Mouse (Mus musculus): ENCODE results near the gene Nufip1. TPM values are rescaled to one million over a fixed set of nuclear protein-coding genes. Genes with fewer than 3 reads are reported as not detected.

Nufip1 gene
- polyA plus RNA-seq, 1 experiment from 2014 or later, result 16.6 TPM

DNA sequence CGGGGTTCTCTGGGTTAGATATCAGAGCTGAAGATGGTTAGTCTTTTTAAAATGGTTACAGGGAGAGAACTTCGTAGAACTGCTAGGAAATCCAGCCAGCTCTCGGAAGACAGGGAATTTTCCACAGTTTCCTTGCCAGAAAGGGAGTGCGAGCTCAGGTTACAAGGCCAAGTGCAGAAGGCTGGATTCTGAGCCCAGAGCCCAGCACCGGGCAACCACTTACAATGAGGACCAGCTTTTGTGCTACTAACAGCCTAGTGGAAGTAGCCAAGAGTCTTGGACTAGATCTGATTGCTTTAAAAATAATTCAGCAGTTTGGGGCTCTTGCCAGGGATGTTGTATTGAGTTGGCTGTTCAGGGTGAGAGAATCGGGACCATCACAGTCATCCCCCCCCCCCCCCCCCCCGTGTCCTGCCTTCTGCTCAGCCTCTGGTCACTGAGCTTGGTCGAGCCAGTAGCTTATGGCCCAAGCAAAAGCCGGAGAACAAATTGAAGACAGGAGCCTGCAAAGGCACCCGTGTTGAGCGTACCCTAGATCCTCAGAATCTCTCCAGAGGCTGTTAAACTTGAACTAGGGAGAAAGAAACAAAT, 59.3 kb downstream of the Nufip1 start:
- H3K27ac ChIP-seq, result no peak overlapping the region
- H3K27me3 ChIP-seq (ENCODE audit: insufficient read depth, poor library complexity, severe bottlenecking), result no peaks in the 10 kb centered on the region
- H3K4me1 ChIP-seq, result peaks cover 6% of the 10 kb centered on the region
- WGBS, result 67% methylated on average over 11 of the region's 11 CpGs
- H3K36me3 ChIP-seq, result no peaks in the 10 kb centered on the region
- no peak overlapping the region for H3K4me3 ChIP-seq
- DNase-seq (ENCODE audit: low spot score), result no peak
- no peaks in the 10 kb centered on the region for H3K9me3 ChIP-seq

DNA sequence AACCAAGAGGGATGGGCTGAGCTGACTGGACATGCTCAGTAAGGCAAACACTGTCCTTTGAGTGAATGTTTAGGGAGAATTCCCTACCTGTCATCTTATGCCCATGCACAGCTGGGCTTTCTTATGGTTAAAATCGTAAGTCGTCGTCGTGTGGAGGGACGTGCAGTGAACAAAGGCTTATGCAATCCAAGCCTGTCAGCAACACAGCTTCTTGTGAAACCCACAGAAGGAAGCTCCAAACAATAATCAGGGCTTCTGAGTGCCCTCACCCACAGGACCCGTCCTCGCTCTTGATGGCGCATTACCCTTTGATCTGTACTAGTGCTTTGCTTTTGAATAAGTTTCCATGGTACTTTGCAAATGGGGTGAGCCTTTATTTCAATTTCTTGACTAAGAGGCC, 60.6 kb downstream of the Nufip1 start:
- WGBS, result 88% methylated on average over 8 of the region's 8 CpGs
- H3K27ac ChIP-seq, result no peak overlapping the region
- H3K4me1 ChIP-seq, result no peaks in the 10 kb centered on the region
- H3K9me3 ChIP-seq, result no peaks in the 10 kb centered on the region
- no peaks in the 10 kb centered on the region for H3K36me3 ChIP-seq
- no peak for DNase-seq (ENCODE audit: low spot score)
- H3K4me3 ChIP-seq, result no peak overlapping the region
- H3K27me3 ChIP-seq (ENCODE audit: insufficient read depth, poor library complexity, severe bottlenecking), result no peaks in the 10 kb centered on the region

DNA sequence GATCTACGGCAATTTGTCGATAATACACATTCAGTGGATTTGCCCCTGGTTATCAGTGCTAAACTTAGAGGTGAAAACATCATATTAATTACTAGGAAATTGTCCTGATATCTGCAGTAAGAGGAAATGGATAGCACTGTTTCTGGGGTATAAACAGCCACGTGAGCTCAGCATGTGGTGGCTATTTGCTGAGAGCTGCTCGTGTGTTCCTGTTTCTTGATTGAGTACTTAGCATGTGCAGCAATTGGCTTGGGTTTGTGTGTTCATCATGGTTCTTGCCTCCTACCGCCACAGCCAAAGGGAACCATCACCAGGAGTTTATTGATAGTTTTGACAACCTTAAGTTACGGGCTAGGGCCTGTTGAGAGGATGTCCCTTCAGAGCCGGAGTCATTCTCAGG, 63.6 kb downstream of the Nufip1 start:
- H3K4me1 ChIP-seq, result no peaks in the 10 kb centered on the region
- no peaks in the 10 kb centered on the region for H3K9me3 ChIP-seq
- 79% methylated on average over 7 of the region's 7 CpGs for WGBS
- H3K27me3 ChIP-seq (ENCODE audit: insufficient read depth, poor library complexity, severe bottlenecking), result no peaks in the 10 kb centered on the region
- H3K4me3 ChIP-seq, result no peak overlapping the region
- H3K27ac ChIP-seq, result no peak overlapping the region
- H3K36me3 ChIP-seq, result no peaks in the 10 kb centered on the region
- no peak for DNase-seq (ENCODE audit: low spot score)

GRCm38 (mm10) chr14:76175808-76176207, 65.1 kb downstream of the Nufip1 start:
- H3K9me3 ChIP-seq, result no peaks in the 10 kb centered on the region
- no peak overlapping the region for H3K27ac ChIP-seq
- H3K36me3 ChIP-seq, result no peaks in the 10 kb centered on the region
- H3K4me3 ChIP-seq, result no peak overlapping the region
- no peak for DNase-seq (ENCODE audit: low spot score)
- H3K27me3 ChIP-seq (ENCODE audit: insufficient read depth, poor library complexity, severe bottlenecking), result no peaks in the 10 kb centered on the region
- WGBS, result 49% methylated on average over 5 of the region's 5 CpGs
- no peaks in the 10 kb centered on the region for H3K4me1 ChIP-seq

- H3K4me3 ChIP-seq, result no peak overlapping the region
- no peaks in the 10 kb centered on the region for H3K4me1 ChIP-seq
- no peak overlapping the region for H3K27ac ChIP-seq
- WGBS, result 91% methylated on average over 9 of the region's 9 CpGs
- H3K36me3 ChIP-seq, result no peaks in the 10 kb centered on the region
- no peak for DNase-seq (ENCODE audit: low spot score)
- no peaks in the 10 kb centered on the region for H3K27me3 ChIP-seq (ENCODE audit: insufficient read depth, poor library complexity, severe bottlenecking)
- no peaks in the 10 kb centered on the region for H3K9me3 ChIP-seq
Measured at GRCm38 (mm10) chr14:76177230-76177629, 66.5 kb downstream of the Nufip1 start.

- Histone ChIP-seq H3K27ac (no peak overlapping the region), H3K27me3 (ENCODE audit: insufficient read depth, poor library complexity, severe bottlenecking) (no peaks in the 10 kb centered on the region), H3K4me1 (no peaks in the 10 kb centered on the region), H3K9me3 (no peaks in the 10 kb centered on the region), H3K36me3 (no peaks in the 10 kb centered on the region), H3K4me3 (no peak overlapping the region)
- 73% methylated on average over 2 of the region's 2 CpGs for WGBS
- DNase-seq (ENCODE audit: low spot score), result no peak
Measured at GRCm38 (mm10) chr14:76178447-76178846, 67.8 kb downstream of the Nufip1 start.

DNA sequence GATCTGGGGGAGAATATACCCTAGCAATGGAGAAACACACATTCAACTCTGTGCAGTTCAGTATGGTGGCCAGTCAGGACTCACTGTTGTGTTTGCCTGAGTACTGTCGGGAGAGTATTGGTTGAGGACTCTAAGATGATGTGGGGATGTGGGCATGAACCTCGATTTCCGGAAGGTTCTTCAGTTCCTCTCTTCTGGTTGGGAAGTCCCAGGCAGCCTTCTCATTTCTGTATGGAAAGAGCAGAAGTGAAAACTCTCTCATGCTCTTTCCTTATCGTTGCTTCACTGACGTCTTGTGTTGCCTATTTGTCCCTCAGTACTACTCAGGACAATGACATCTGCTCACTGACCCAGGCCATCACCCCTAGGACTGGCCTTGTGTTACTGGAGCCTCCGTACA, 68.7 kb downstream of the Nufip1 start:
- Histone ChIP-seq H3K27ac (no peak overlapping the region), H3K27me3 (ENCODE audit: insufficient read depth, poor library complexity, severe bottlenecking) (no peaks in the 10 kb centered on the region), H3K9me3 (no peaks in the 10 kb centered on the region), H3K36me3 (no peaks in the 10 kb centered on the region), H3K4me1 (no peaks in the 10 kb centered on the region), H3K4me3 (no peak overlapping the region)
- DNase-seq (ENCODE audit: low spot score), result no peak
- 88% methylated on average over 6 of the region's 6 CpGs for WGBS

DNA sequence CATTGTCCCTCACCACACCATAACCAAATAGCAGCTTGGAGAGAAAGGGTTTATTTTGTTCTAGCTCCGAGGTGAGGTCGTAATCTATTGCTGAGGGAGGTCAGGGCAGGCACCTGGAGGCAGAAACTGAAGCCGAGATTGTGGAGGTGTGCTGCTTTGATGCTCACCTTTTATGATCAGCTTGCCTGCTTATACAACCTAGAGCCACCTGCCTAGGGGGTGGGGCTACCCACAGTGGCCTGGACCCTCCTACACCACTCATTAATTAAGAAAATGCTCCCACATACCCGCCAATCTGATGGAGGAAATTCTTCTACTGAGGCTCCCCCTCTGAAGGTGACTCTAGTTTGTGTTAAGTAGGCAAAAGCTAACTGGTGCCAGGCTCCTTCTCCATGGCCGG, 74.7 kb downstream of the Nufip1 start:
- no peak overlapping the region for H3K4me3 ChIP-seq
- H3K9me3 ChIP-seq, result no peaks in the 10 kb centered on the region
- H3K36me3 ChIP-seq, result no peaks in the 10 kb centered on the region
- no peak for DNase-seq (ENCODE audit: low spot score)
- H3K4me1 ChIP-seq, result peaks cover 9% of the 10 kb centered on the region; the same call in 1 of the 2 replicates
- no peaks in the 10 kb centered on the region for H3K27me3 ChIP-seq (ENCODE audit: insufficient read depth, poor library complexity, severe bottlenecking)
- H3K27ac ChIP-seq, result no peak overlapping the region
- WGBS, result 80% methylated on average over 5 of the region's 5 CpGs

- H3K4me3 ChIP-seq, result no peak overlapping the region
- no peak for DNase-seq (ENCODE audit: low spot score)
- no peak overlapping the region for H3K27ac ChIP-seq
- no peaks in the 10 kb centered on the region for H3K36me3 ChIP-seq
- 82% methylated on average over 4 of the region's 4 CpGs for WGBS
- H3K9me3 ChIP-seq, result no peaks in the 10 kb centered on the region
- peaks cover 9% of the 10 kb centered on the region; the same call in 1 of the 2 replicates for H3K4me1 ChIP-seq
- H3K27me3 ChIP-seq (ENCODE audit: insufficient read depth, poor library complexity, severe bottlenecking), result no peaks in the 10 kb centered on the region
Measured at GRCm38 (mm10) chr14:76186299-76186698, 75.6 kb downstream of the Nufip1 start.

Other genes starting within 250 kb of the Nufip1 start
- gene Kctd4, start 155.9 kb upstream of the Nufip1 start, polyA plus RNA-seq (2016; fragmentation: Nextera tagmentation; extraction: Ambion mirVana), result 0.33 and 0.34 TPM in 2 replicates
- 37.7 and 43.5 TPM in 2 replicates for gene Gtf2f2, start 100.0 kb upstream of the Nufip1 start, polyA plus RNA-seq (2016; fragmentation: Nextera tagmentation; extraction: Ambion mirVana)
- 13.1 and 13.3 TPM in 2 replicates for gene Gpalpp1, start 131 bp upstream of the Nufip1 start, polyA plus RNA-seq (2016; fragmentation: Nextera tagmentation; extraction: Ambion mirVana)

Measured in heart, embryonic 10.5 days (tissue).